Mouse (Mus musculus): Measurements from ENCODE around the gene Gpr34. TPM values are rescaled to one million over a fixed set of nuclear protein-coding genes. Genes with fewer than 3 reads are reported as not detected.

Gpr34 gene
- polyA plus RNA-seq, 1 experiment from 2014 or later = 1.9 TPM

DNA sequence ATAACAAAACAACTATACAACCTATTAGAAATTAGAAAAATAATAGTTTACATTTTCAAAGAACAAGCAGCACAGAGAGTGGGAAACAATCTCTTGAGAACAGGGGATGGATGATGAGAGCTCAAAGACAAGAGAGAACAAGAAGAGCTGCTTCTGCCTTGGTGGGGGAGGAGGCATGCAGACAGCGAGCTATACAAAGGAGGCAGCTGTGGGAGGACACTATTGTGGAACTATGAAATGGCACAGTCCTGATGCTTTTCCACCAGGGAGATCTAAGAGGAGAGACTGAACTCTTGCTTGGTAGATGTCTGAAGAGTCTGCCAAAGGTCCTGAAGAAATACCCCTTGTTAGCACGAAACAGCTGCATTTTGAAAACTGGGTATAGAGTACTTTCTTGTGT is 56.5 kb downstream of the Gpr34 start:
- Histone ChIP-seq H3K27ac (ENCODE audit: low read depth, low read length) (no peak overlapping the region), H3K27me3 (ENCODE audit: control insufficient read depth, insufficient read depth, low read length) (no peaks in the 10 kb centered on the region), H3K9ac (ENCODE audit: low read length) (no peak overlapping the region), H3K9me3 (ENCODE audit: control insufficient read depth, low read length) (no peaks in the 10 kb centered on the region), H3K4me2 (ENCODE audit: low read depth, low read length, severe bottlenecking) (no peak overlapping the region), H3K4me3 (ENCODE audit: low read depth, low read length) (no peak overlapping the region), H3K4me1 (replicated peaks; ENCODE audit: control insufficient read depth, insufficient read depth, low read length) (no peaks in the 10 kb centered on the region), H3K36me3 (ENCODE audit: control insufficient read depth, insufficient read depth, low read length) (no peaks in the 10 kb centered on the region)
- ATAC-seq (replicated peaks; ENCODE audit: low FRiP score) = no peak
- WGBS = 65% methylated on average over 2 of the region's 2 CpGs
- no peak for DNase-seq (ENCODE audit: low spot score)

Small RNA genes lying within 50 kb of the gene (microRNA-seq; reads per million reads assigned to microRNA genes)
- gene Gm25246 (ENCODE audit: insufficient number of aligned reads) = not detected

Other genes starting within 250 kb of the Gpr34 start
- 0.04 TPM in 1 of 2 replicates, not detected in the other for gene Nyx, start 166.0 kb upstream of the Gpr34 start, polyA plus RNA-seq (2014; fragmentation: Nextera tagmentation; extraction: Ambion mirVana)
- gene Gpr82, start 29.3 kb downstream of the Gpr34 start, polyA plus RNA-seq (2014; fragmentation: Nextera tagmentation; extraction: Ambion mirVana) = 0.48 and 0.57 TPM in 2 replicates
- gene Cask, start 219.3 kb downstream of the Gpr34 start, polyA plus RNA-seq (2014; fragmentation: Nextera tagmentation; extraction: Ambion mirVana) = 18.3 and 21.4 TPM in 2 replicates